Mouse (Mus musculus) megakaryocyte, adult 5-6 weeks (primary cell): Measurements from ENCODE around the gene Bcar3. TPM values are rescaled to one million over a fixed set of nuclear protein-coding genes. Genes with fewer than 3 reads are reported as not detected.
"Not testable (repeated sequence)": the region's sequence is repeated elsewhere in the genome, so short reads cannot be mapped to it uniquely, and the experiment has no call there.

Source experiments
- ATAC-seq: 2 replicates; pipeline ENCODE4 v1.8.0; 2016; ENCODE audit warnings: mild to moderate bottlenecking, inconsistent platforms; ENCODE audit not compliant: poor library complexity, severe bottlenecking
- total RNA-seq, 2 experiments: library from RNA; stranded (forward) in 1 of 2; stranded (reverse) in 1 of 2; fragments of 153-499, 151-499 nt in 1 of 2; fragments of 221-1000, 200-1000 nt in 1 of 2; gene quantifications; 2 replicates each; pipeline versions ENCODE4 v1.2.3 to v1.2.4; 2015 to 2017

Gene Bcar3
- total RNA-seq, 2 experiments from 2014 or later = 1.2 TPM

DNA sequence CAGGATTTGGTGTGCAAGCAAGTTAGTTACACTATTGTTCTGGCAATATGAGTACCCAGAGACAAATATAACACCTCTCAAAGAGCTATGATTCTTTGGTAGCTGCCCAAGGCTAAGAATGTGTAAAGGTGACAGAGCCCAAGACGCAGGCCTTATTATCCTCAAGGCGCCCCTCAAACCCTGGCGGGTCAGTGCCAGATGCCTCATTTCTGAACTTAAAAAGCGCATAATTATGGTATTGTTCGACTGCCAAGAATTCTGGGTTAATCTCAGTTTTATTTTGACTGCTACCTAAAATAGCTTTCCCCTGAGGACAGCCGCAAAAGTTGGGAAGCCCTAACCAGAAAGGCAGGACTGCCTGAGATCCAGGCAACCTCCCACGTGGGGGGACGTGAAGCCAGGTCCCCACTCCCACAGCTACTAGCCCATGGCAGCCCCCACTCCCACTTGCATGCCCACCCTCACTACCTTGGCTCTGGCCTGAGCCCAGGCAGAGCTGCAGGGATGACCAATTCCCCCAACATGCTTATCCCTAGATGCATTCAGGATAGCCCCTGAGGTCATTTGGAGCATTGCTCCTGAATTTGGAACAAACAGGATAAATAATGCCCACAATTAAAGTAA, 83.0 kb downstream of the Bcar3 start:
- no peak for ATAC-seq

DNA sequence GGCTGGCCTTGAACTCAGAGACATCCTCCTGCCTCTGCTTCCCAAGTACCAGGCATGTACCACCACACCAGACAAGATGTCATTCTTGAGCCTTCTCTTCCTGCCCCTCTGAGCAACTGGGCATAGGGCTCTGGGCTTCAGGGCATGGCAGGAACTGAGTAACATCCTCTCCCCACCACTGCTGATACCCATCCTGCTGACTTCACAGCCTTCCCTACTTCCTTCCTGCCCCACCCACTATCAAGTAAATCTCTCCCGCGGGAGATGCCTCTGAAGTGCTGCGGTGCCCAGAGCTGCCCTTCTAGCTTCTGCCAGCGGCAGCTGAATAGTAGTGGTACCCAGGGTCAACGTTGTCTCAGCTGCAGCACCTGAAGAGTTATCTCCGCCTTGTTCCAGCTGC, 84.7 kb downstream of the Bcar3 start:
- ATAC-seq = peak; percentile 67

DNA sequence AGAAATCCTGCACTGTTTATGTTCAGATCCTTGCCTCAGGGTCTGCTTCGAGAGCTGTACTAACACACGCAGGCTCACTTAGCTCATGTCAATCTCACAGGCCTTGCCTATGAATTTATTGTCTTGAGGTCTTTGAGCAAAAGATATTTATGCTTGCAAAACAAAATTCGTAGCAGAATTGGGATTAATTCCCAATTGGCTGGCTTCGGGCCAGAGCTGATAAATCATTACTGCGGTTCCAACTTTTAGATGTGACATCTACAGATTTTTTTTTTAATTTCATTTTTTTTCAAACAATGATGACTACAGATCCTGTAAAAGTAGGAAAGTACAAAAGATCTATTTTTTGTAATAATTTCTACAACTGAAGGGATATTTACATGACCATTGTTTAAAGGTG, 86.8 kb downstream of the Bcar3 start:
- ATAC-seq = no peak

DNA sequence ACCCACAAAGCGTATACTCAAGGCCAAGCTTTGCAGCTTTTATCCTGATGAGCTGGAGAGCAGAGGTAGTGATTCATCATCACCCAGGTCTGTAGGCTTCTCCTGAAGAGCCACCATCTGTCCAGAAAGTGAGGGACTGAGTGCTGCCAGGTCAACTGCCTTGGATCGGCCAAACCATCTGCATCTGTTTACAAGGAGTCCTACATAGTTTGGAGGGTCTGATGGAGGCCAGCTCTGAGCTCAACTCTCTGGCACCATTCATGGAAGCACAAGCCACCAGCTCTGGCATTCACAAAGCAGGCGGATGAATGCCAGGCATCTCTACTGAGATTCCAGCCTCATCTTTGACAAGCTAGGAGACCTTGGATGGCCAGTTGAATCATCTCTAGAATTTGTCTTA, 87.7 kb downstream of the Bcar3 start:
- ATAC-seq = no peak

DNA sequence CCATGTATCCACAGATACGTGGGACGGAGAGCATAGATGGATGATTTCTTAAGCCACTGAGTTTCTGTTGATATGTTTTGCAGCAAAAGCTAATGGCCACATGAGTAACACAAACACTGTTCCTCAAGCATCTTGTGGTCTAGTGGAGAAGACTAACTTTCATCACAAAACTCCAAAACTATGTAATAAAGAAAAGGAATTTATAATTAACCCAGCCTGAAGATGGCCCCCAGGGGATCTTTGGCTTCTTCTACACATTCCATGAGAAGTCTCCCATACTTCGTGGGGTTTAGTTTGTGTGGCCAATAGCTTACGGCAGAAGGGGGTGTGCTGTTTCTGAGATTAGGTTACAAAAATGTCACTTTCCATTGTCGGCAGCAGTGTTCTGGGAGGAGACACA, 92.5 kb downstream of the Bcar3 start:
- no peak for ATAC-seq

DNA sequence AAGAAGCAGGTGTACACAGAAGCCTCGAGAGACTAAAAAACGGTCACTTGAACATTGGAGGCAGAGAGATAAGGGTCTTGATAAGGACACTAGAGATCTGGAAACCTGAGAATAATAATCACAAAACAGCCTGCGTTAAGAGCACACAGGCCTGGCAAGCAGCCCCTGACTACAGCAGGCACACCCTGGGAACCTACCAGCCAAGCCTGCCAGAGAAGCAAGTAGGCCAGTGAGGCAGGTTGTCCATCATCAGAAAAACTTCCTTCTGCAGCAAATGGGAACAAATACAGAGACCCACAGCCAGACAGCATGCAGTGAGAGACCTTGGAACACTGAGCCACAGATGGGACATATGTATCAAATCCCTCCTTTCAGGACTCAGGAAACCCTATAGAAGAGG, 93.8 kb downstream of the Bcar3 start:
- no peak for ATAC-seq

DNA sequence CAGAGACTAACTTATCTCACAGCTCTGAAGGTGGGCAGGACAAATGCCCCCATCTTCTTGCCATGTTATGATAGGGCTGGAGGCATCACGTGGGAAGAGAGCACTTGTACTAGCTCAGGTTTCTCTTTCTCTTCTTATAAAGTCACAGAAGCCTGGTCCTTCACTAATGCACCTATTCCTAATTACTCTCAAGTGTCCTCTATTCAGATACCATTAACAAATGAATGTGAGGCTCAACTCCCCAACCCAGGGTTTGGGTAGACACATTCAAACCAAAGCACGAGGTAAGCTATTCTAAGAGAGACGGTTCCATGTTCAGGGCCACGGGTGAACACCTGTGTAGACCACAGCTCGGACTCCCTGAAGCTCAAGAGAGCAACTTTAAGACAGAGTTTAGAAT, 96.0 kb downstream of the Bcar3 start:
- ATAC-seq = no peak

DNA sequence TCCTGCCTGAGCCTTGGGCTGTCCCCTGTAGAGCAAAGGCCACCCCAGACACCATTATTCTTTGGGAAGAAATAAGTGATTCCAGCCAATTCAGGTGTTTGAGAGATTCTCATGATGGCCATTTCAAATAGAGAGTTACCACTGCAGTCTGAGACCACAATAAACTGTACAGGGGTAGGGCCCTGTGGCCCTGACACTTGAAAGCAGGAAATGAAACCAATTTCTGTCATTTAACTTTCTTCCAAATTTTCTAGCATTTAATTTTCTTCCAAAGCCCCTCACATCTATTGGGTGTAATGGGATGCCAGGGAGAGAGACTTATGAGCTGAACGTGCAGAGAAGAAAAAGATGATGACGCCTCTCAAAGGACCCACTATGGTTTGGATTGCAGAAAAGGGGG, 97.2 kb downstream of the Bcar3 start:
- no peak for ATAC-seq

DNA sequence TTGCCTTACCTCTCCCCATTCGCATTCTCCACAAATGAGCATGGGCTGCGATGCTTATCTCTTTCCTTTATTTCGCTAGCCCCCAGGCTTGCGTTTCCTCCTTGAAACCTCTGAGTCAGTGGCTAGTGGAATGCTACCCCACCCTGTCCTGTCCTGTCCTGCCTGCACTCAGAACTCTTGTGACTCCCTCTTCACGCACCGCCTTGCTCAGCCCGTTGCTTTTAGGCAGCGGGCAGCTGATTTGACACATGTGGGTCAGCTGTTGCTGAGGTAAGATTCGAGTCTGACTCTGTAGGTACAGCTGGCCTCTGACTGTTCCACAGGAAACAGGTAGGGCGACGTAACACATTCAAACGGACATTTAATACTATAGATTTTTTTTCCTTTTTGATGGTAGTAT, 97.9 kb downstream of the Bcar3 start:
- peak; percentile 41; the same call in 1 of the 2 replicates for ATAC-seq

DNA sequence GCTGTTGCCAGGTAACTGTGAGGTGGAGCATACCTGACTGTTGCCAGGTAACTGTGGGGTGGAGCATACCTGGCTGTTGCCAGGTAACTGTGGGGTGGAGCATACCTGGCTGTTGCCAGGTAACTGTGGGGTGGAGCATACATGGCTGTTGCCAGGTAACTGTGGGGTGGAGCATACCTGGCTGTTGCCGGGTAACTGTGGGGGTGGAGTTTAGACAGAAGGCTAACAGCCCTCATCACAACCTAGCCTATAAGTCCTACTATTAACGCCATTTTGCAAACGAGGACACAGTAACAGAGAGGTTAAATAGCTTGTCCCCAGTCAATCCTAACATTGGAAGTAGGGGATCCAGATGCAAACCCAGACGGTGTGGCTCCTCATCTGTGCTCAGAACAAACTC, 99.5 kb downstream of the Bcar3 start:
- ATAC-seq = not testable (repeated sequence)

DNA sequence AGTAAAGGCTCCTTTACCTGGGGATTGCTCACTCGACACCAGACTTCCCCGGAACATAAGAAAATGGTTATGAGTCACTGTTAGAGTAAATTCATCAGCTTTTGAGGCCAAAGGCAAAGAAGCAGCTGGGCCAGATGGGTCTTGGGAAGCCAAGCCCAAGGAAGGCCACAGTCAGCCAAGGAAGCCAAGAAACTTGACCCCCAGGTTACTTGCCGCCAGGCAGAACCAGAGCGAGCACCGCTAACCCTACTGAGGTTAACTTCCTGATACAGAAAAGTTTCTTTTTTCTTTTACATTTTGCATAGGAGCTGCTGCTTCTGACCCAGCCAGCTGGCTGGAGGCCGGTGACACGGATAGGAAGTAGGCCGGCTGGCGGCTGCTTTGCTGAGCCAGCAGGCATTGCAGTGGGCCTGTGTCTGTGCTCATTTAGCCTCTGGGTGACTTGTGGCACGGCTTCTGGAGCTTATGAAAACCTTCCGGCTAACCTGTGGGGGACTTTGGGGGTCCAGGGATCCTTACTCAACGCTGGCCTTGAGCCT, 100.0 kb downstream of the Bcar3 start:
- no peak for ATAC-seq

DNA sequence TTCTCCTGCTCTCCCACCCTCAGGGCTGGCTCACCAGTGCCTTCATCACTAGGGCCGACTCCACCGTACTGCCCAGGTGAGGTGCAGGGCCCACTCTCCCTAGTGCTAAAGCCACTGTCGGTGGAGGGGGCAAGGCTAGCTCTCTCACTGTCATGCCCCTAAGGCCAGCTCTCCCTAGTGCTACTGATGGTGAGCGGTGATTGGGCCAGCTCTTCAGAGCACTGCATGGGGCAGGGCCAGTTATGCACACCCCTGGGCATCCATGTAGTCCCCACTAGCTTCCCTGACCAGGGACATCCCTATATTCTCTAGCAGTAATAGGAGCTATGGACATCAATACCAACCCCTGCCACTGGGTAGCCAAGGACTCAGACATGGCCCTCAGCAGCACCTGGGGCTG, 103.0 kb downstream of the Bcar3 start:
- ATAC-seq = no peak

DNA sequence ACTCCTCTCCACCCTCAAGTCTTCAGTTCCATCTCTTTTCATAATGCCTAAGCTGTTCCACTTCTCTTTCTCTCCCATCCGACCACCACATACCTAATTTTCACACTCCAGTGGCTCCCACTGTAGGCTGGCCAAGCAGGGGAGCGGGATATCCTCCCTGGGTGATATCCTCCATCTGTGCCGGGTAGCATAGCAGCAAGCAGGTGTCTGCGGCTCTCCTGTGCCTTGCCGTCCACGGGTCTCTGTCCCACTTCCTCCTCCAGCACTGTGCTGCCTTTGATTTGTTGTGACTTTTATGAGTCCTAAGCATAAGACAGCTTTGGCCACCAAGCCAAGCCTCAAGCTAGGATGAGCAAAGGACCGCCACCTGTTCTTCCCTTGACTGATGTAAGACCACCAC, 103.5 kb downstream of the Bcar3 start:
- no peak for ATAC-seq

DNA sequence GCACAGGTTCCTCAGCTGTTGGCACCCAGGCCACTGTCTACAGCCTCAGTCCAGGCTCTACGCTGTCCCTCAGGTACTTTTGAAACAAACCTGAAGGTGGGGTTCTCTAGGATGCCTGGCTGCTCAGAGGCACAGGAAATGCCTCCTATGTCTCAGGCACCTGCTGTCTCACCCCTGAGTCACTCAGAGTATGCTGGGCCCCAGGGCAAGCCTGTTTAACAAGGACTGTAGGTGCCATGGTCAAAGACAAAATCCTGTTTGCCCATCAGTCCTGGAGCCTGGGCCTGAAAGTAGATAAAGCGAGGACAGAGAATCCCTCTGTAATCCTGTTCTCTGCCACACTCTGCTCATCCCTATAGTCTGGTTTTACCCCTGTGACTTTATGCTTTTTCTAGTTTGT, 107.1 kb downstream of the Bcar3 start:
- ATAC-seq = no peak

DNA sequence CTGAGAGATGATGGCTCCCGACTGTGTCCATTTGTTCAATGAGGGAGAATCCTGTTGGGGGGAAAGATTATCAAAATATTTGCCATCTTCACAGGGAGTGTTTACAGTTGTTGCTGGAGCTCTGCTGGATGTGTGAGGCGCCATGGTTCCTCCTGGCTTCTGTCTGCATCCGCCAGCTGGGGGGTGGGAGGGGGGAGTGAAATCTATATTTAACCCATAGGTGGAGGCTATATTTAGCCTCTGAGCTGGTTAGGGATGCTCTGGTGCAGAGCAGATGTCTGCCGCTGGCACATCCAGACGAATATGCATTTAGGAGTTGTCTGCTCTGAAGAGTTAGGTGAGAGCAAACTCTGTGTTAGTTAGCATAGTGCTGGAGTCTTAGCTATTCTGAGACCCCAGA, 108.2 kb downstream of the Bcar3 start:
- ATAC-seq = no peak

DNA sequence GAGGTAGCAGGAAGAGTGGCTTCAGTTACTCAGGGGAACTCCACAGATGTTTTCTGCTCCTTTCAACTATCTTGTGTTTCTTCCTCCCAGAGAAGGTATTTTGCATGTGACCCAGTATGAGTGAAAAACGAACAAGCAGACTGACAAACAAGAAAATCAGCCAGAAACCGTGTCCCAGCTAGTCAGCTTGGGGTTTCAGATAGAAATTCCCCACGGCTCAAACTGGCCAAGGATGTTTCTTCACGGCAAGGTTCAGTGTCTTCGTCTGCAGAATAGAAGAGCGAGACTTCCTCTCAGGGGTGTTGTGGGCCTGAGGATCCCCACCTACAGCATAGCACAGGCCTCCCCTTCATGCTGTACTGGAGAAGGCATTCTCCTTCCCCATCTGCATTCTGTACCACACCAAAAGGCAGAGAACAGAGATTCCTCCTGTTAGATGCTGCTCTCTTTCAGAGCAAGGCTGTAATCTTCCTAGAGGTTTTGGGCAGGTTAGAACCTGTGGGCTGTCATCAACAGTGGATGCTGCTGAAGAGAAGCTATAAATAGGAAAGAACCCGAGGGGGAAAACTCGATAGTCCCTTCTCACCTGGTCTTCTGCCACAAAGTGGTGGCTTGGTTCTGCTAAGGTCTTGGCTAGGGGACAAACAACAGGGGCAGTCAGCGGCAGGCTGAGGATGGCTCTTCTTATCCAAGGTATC, 110.1 kb downstream of the Bcar3 start:
- ATAC-seq = no peak

DNA sequence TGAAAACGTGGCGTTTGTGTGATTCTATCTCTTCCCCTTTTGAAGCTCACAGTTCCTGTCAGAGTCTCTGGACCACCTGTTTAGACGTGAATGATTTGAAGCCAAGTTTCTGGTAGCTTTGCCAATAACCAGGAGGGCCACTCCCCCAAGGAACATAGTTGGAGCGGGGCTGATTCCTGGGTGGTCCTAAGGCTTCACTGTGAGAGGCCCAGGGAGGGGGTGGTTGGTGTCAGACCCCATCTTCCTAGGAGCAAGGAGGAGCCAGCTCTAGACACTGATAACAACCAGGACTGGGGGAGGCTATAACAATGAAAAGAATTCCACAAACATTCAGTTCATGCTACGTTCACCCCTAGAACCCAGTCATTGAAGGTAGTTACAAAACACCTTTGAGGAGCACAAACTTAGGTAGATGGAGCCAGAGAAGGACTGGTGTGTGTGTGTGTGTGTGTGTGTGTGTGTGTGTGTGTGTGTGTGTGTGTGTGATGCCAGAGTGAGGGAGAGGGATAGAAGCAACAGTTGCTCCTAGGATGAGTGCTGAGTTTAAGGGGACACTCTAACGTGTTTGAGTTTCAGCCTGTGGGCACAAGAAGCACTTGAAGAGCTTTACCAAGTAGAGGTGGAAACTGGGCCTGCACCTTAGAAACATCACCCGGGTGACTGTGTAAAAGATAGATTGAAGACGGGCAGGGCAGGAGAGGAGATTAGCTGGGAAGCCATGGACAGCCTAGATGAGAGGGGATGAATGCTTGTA, 111.4 kb downstream of the Bcar3 start:
- ATAC-seq = no peak

DNA sequence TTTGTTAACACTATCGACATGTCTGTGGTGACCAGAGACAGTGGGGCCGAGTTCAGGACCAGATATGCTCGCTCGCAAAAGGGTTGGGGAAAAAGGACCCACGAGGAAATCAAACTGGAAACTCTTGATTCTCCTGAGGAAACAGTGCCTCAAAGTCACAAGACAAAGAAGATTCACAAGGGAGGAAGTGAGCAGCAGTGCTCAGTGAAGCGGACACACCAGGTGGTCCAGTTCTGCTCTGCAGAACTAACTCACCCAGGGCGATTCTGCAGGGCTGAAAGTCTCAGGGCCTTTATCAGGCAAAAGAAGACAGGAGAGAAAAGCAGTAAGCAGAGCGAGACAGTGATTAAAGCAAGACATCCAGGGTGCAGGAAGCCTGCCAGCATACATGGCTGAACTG, 112.5 kb downstream of the Bcar3 start:
- ATAC-seq = no peak

DNA sequence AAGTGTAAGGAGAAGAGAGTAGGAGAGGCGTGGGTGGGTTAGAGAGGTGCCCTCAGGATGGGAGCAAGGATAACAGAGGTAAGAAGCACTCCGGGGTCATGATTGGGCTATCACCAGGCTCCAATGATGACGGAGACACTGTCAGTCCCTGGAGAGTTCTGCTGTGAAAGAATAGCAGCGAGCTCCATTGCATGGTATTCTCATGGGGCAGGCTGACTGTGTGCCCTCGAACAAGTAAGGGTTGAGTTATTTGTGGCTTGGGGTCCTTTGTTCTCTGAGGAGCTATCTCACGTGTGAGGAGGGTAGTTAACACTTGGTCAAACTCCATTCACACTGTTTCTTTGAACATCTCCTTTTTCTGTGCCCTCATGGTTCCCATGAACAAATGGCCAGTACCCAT, 113.8 kb downstream of the Bcar3 start:
- ATAC-seq = no peak

DNA sequence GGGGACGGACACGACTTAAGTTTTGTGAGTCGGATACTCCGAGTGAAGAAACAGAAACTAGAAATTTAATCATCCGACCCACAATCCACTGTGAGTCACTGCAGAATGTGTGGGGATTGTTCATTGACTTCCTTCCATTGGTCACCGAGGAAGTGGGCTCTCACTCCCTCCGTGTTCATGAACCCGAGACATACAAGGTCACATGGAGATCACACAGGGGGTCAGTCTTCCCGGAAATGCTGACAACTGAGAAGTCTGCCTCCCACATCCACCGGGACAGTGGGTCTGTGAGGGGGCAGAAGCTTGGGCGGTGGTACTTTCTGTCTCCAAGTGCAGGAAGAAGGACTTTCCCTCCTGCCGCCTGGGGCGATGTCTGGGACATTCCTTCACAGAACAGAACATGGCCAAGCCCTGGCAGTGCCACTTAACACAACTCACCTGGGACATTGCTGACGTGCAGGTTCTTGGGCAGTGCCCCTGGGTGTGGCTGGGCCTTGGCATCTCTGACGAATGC, 114.9 kb downstream of the Bcar3 start:
- no peak for ATAC-seq

DNA sequence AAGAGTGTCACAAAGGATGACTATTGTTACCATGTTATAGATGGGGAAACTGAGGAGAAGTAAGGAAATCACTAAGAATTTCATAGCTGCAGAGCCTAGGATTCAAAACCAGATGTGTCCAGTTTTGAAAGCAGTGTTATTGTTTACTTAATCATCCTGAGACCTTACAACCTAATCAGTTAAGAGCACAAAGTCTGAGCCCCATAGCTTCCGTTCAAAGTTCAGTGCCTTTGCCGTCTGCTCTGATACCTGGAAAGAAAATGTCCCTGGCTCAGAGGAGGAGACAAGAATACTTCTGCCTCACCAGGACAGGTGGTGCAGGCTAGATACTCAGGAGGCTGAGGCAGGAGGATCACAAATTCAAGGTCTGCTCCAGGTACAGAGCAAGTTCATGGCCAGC, 117.7 kb downstream of the Bcar3 start:
- ATAC-seq = no peak
